Mouse (Mus musculus): ENCODE measurements around the gene Nop14. TPM values are rescaled to one million over a fixed set of nuclear protein-coding genes. Genes with fewer than 3 reads are reported as not detected.
"Not testable (repeated sequence)": the region's sequence is repeated elsewhere in the genome, so short reads cannot be mapped to it uniquely, and the experiment has no call there.

The Nop14 gene
- polyA plus RNA-seq, 1 experiment from 2014 or later: 26.4 TPM

GRCm38 (mm10) chr5:34632996-34633395 lies 27.0 kb downstream of the Nop14 start:
- no peak for DNase-seq (ENCODE audit: low spot score)

GRCm38 (mm10) chr5:34609966-34610365 lies 50.0 kb downstream of the Nop14 start:
- DNase-seq (ENCODE audit: low spot score): no peak

- no peak for DNase-seq (ENCODE audit: low spot score)
Measured at GRCm38 (mm10) chr5:34608226-34608625, 51.7 kb downstream of the Nop14 start.

GRCm38 (mm10) chr5:34607100-34607880 lies 52.7 kb downstream of the Nop14 start:
- no peak for DNase-seq (ENCODE audit: low spot score)

GRCm38 (mm10) chr5:34604576-34604975 lies 55.4 kb downstream of the Nop14 start:
- DNase-seq (ENCODE audit: low spot score): no peak

- no peak for DNase-seq (ENCODE audit: low spot score)
Measured at GRCm38 (mm10) chr5:34593202-34593727, 66.7 kb downstream of the Nop14 start.

GRCm38 (mm10) chr5:34592666-34593065 lies 67.3 kb downstream of the Nop14 start:
- DNase-seq (ENCODE audit: low spot score): no peak

- DNase-seq (ENCODE audit: low spot score): not testable (repeated sequence)
Measured at GRCm38 (mm10) chr5:34592224-34592623, 67.7 kb downstream of the Nop14 start.

- DNase-seq (ENCODE audit: low spot score): no peak
Measured at GRCm38 (mm10) chr5:34591388-34592004, 68.5 kb downstream of the Nop14 start.

- no peak for DNase-seq (ENCODE audit: low spot score)
Measured at GRCm38 (mm10) chr5:34590702-34591101, 69.2 kb downstream of the Nop14 start.

GRCm38 (mm10) chr5:34590059-34590458 lies 69.9 kb downstream of the Nop14 start:
- DNase-seq (ENCODE audit: low spot score): no peak

Other genes starting within 250 kb of the Nop14 start
- 11.8 and 17.9 TPM in 2 replicates for gene Tnip2, start 146.2 kb downstream of the Nop14 start, polyA plus RNA-seq (2015; fragmentation: Nextera tagmentation; extraction: Ambion mirVana)
- gene Sh3bp2, start 134.3 kb downstream of the Nop14 start, polyA plus RNA-seq (2015; fragmentation: Nextera tagmentation; extraction: Ambion mirVana): 10.5 and 16.2 TPM in 2 replicates
- 117 TPM in 2 replicates for gene Add1, start 86.5 kb downstream of the Nop14 start, polyA plus RNA-seq (2015; fragmentation: Nextera tagmentation; extraction: Ambion mirVana)
- 75.2 and 89.4 TPM in 2 replicates for gene Mfsd10, start 22.9 kb downstream of the Nop14 start, polyA plus RNA-seq (2015; fragmentation: Nextera tagmentation; extraction: Ambion mirVana)
- gene Grk4, start 231 bp upstream of the Nop14 start, polyA plus RNA-seq (2015; fragmentation: Nextera tagmentation; extraction: Ambion mirVana): 3.5 and 4.2 TPM in 2 replicates
- gene Htt, start 101.6 kb upstream of the Nop14 start, polyA plus RNA-seq (2015; fragmentation: Nextera tagmentation; extraction: Ambion mirVana): 5.6 and 8.3 TPM in 2 replicates
- 0.59 and 0.73 TPM in 2 replicates for gene Msantd1, start 247.9 kb upstream of the Nop14 start, polyA plus RNA-seq (2015; fragmentation: Nextera tagmentation; extraction: Ambion mirVana)

Measured in thymus, postnatal 0 days (tissue).